Mouse (Mus musculus) monocyte, adult 2 months (primary cell): ENCODE measurements around the gene Plvap.
"Not testable (repeated sequence)": the region's sequence is repeated elsewhere in the genome, so short reads cannot be mapped to it uniquely, and the experiment has no call there.

Experiments
- DNase-seq, 2 experiments: peaks; one replicate each; pipeline ENCODE4 v3.0.0; 2022; ENCODE audit warnings: low spot score in 2 of 2, low read depth in 1 of 2

Plvap gene

DNA sequence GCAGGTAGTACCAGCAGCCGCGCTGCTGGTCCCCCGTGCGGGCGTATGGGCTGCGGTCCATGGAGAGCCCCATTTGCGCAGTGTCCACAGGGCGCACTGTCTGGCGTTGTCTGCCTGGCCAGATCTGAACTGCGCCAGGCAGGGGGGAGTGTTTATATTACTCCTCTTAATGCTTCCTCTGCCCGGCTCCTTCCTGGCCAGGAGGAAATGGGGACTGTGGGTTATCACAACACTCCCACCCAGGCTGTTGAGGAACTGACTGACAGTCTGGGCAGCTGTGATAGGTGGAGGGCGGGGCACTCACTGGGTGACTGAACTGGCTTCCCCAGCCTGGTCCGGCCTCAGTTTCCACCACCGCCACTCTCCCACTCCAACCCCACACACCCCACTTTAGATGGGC, at the start of gene Plvap:
Gene Plvap, minus strand, starts transcription at position 109 of the 400 bp plus-strand sequence.
- DNase-seq: no peak

DNA sequence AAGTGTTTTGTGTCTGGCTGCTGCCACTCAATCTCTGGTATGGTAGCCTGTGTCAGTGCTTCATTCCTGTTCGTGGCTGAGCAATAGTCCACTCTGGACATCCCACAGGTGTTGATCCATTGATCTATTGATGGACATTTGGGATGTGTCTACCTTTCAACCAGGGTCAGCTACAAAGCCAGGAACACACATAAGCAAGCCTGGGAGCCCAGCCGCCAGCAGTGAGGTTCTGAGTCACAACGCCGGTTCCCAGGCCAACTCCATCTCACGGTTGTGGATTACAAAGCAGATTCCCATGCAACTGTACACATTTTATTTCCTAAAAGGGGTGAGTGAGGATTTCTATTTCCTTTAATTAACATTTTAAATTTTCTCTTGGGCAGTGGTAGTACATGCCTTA, 49.2 kb upstream of the Plvap start:
- no peak for DNase-seq

DNA sequence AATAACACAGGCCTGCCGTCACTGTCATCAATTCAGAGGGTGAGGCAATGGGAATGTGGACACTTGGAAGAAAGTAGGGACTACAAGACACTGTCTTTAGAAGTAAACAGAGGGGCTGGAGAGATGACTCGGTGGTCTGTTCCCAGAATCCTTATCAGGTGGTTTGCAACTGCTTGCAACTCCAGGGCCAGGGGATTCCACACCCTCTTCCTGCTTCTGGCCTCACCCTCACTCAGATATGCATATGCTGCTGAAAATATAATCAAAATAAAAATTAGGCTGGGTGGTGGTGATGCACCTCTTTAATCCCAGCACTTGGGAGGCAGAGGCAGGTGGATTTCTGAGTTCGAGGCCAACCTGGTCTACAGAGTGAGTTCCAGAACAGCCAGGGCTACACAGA, 48.5 kb upstream of the Plvap start:
- DNase-seq: no peak

DNA sequence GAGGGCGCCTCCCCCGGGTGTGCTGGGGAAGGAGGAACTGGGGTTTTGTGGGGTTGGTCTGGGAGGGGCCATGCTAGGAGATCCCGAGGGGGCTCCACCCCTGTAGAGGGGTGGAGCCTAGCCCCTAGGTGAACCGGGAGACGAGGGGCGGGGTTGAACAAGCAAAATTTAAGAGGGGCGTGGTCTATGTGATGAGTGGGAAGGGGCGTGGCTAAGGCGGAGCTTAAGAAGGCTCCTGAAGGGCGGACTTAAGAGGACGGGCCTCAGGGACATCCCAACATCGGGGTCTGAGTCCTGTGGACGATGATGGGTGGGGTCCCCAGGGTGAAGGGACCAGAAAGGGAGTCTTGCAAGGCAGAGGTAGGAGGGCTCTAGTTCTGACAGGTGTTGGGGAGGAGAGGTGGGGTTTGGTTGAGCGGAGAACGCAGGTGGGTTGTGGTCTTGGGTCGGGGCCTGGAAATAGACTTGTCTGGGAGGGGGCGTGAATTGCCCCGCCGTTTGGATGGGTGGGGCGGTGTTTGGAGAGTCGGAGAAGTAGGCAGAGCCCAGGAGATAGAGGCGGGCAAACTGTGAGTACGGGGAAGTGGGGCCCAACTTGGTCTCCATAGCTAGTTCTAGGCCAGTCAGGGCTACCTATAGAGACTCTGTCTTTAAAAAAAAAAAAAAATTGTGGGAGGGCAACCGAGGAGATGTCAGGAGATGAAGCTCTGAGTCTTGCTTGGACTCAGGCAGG, 47.6 kb upstream of the Plvap start:
- peak in 1 of 2 experiments; percentile 57 for DNase-seq

DNA sequence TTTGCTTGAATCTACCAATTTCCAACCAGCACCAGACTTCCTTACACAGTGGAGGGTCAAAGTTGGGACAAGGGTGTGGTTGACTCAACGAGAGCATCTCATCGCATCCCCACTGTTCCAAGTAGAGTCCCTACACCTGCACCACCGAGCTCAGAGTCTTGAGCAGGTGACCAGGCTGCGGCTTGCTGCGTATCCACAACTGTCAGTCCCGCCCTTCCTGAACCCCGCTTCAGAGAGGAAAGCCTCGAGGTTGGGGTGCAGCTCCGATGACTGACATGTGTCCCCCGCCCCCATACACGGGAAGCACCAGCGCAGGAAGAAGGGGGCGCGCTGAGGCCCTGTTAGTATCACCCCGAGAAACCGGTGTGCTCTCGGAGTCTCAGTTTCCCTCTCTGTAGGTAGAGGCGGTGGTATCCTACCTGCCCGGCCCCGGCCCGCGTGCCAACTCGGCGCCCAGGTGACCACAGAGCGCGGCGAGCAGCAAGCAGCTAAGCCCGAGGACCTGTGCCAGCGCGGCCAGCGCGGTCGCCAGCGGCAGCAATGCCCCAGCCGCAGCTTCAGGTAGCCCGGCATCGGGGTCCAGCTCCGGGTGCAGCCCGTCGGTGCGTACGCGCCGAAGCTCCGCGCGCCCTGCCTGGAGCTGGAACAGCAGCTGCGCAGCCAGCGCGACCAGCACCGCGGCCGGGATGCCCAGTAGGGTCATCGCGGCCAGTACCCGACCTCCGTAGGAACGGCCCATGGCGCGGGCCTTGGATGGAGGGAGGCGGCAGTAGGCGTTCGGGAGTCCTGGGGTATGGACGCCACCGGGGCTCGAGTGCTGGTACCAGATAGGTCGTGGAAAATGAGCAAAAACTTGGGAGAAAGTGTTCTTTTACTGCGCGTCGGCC, 46.8 kb upstream of the Plvap start, which contains the start of gene Tmem221:
Gene Tmem221, minus strand, starts transcription at position 801 of the 887 bp plus-strand sequence.
- DNase-seq: no peak

DNA sequence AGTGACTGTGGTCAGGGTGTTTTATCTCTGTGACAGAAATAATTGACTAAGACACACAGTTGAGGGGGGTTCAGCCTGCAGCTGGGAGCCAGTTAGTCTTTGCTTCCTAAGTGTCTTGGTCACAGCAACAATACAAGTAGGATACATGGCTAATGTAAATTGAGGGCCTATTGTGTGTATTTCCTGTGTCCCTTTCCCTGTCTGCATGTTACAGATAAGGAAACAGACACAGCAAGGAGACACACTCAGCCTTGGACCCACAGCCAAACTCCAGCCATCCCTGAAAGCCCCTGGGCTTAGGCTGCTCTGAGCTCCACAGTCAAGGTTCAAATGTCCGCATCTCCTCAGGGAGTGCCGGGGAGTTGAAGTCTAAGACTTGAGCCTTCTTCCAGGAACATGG, 43.1 kb upstream of the Plvap start:
- DNase-seq: no peak

DNA sequence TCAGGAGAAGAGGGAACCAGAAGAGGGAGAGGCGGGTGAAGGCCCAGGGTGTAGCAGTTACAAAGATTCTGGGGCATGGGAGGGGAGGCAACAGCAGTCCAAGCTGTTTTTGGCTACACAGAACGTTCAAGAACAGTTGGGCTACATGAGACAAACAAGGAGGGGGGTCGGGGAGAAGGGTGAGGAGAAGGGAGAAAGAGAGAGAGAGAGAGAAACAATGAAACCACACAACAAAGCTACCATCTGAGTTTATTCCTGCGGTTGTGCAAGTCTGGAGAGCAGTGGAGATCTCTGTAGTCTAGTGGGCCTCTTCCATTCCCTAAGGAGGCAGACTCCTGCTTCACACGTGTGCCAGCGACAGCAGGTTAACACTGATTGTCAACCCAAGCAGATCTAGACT, 42.4 kb upstream of the Plvap start:
- DNase-seq: no peak

DNA sequence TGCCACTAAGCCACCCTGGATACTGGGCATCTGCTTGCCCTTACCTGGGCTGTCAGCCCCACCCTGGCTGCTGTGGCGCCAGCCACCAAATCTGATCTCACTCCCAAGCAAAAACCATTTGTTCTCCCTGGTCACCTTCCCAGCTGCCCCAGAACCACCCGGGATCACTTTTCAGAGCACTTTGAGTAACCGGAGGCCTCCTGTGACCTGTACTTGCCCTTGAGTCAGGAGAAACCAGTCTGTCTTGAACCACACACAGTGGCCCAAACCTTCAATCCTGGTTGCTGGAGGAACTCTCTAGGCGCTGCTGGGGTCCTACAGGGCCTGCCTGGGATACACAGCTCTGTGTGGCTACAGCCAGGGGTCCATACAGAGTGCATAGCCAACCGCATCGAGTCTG, 41.2 kb upstream of the Plvap start:
- DNase-seq: no peak

DNA sequence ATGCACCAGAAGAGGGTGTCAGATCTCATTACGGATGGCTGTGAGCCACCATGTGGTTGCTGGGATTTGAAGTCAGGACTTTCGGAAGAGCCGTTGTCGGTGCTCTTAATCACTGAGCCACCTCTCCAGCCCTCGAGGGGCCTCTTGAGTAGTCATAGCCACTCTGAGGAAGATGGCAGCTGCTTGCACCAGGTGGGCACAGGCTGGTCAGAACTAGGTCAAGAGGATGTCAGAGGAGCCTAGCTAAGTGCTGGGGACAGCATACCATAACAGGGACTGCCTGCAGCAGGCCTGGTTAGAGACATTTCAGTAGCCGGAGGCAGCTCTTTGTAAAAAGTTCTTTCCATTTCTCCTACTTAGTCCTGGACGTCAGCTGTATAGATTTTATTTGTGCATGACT, 39.2 kb upstream of the Plvap start:
- DNase-seq: no peak

DNA sequence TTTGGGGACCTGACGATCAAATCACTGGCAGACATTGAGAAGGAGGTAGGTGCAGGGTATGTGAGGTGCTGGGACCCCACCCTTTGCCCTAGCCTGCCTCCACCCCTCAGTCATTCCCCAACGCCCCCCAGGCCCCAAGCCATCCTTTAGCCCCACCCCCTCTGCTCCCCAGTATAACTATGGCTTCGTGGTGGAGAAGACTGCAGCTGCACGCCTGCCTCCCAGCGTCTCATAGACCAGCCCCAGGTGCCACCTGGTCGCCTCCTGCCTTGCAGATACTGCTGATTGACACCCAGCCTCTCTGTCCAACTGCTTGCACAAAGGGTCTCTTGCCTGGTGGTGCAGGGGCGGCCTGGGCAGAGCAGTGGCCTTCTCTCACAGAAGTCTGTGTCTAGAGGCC, 36.0 kb upstream of the Plvap start:
- no peak for DNase-seq

DNA sequence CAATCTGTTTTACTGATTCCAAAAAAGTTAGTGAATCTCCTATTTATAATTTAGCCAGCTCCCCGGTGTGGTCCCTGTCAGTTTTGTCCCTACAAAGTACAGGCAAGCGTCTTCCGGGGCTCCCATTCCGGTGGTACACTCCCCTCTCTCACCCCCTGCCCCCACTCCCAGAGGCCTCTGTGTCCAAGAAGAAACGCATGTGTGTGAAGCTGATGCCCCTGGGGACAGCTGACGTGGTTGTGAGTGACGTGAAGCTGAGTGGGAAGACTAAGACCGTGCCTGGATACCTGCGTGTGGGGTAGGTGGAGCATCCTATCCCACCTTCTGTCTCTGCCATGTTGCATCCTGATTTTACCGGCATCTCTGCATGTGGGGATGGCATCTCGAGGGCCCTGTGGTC, 33.5 kb upstream of the Plvap start:
- no peak for DNase-seq

DNA sequence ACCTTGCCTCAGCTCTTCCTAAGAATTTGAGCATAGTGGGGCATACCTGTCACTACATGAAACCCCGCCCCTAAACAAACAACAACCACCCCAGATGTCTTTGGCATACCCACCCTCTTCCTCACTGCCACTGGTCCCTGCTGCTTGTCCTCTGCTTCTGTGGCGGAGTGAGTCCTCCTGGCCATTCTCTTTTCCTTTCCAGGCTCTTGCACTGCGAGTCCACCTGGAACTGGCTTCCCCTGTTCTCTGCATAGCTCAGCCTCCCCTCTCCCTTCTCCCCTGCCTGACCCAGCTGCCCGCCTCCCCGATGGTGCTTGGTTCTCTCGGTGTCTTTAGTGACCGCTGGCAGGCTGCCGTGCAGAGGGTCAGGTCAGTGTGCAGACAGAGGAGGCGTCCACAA, 32.2 kb upstream of the Plvap start:
- DNase-seq: no peak

DNA sequence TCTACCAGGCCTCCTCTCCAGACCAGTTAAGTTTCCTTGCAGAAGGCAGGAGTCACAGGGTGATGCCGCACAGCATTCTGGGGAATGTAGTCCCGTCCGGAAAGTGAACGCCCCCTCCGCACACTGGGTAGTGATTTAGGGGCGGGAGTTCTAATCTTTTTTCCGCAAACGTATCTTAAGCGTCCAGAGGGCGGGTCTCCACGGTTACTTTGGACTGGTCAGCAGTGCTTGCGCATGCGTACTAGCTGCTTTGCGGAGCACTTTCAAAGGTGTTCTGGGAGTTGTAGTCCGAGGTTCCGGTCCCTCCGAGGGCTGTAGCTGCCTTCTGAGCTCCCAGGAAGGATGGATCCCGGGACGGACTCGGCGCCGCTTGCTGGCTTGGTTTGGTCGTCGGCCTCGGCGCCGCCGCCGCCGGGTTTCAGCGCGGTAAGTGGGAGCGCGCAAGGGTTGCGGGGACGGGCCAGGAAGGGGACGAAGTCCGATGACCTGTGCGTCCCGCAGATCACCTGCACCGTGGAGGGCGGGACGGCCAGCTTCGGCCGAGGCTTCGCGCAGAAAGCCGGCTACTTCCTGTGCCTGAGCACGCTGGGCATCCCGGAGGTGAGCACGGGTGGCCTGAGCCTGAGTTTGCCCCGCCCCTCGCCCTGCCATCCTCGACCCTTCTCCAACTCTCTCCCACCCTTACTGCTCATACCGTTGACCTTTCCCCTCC, 31.2 kb upstream of the Plvap start, which contains the start of gene Mvb12a:
Gene Mvb12a, plus strand, starts transcription at position 291 of the 712 bp plus-strand sequence.
- peak; percentile 92 to 93 for DNase-seq

DNA sequence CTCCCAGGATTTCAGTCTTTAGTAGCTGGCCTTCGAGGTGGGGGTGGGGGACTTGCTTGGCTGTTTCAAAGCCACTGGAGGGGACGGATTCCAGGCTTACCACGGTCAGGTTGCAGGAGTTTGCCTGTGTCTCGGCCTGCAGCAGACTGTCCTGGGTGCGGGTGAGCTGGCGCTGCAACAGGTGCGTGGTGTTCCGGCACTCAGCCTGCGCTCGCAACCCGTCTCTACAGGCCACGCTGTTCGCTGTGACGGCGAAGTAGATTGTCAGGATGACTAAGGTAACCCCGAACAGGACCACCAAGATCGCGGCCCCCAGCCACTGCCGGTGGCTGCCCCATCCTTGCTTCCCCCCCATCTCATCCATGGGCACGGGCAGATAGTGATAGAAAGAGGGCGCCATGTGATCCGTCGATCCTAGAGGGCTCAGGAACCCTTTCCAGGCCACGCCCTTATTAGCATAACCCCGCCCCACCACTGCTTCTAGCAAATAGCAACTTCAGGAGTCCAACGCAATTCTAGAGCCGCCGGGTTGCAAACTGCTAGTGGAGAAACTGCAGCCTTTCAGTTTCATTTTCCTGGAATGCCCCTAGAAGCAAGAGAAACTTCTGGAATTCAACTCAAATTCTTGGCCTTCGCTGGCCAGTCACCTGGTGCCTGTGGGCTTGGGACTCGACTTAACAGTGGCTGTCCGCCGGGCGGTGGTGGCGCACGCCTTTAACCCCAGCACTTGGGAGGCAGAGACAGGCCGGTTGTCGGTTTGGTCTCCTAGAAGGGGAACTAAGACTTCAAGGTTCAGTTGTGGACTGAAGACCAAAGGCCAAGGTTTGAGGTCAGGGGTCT, 25.7 kb upstream of the Plvap start, which contains the start of gene Bst2:
Gene Bst2, minus strand, starts transcription at position 429 of the 840 bp plus-strand sequence.
- peak; percentile 67 to 80 for DNase-seq

DNA sequence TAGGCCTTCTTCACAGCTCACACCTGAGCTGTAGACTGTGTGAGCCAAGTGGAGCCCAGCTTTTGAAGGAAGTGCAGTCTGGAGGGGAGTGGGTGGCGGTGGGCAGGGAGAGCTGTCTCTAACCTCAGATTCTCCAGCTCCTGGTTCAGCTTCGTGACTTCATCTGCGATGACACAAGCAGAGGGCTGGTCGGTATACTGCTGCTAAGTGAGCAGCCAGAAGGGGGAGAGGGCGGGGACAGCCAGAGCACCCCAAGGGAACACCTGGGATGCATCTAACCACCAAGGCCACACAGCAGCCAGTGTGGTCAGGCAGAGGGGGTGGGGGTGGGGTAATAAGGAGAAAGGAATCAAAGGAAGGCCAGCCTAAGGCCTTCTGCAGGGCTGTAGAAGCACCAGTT, 24.1 kb upstream of the Plvap start:
- DNase-seq: no peak

DNA sequence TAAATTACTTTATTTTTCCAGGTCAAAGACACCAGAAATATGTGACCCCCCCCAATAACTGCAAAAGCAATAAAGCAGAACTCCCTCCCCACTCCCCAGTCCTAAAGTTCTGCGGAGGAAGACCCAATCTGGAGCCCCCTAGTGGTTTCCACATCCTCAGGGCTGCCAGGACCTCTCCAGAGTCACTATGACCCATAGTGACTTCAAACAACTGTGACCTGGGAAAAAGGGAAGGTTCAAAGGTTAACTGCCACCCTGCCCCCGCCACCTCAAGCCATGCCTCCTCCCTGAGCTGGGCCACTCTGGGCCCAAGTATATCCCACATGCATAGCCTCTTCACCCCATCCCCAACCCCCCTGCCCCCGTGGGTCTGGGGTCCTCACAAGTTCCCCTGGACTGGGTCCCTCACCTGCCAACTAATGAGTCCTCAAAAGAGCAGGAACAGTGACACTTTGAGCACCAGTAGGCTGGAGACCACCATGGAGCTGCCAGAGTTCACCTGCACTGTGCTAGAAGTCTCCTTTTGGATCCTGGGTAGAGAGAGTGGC, 22.8 kb upstream of the Plvap start:
- no peak for DNase-seq

DNA sequence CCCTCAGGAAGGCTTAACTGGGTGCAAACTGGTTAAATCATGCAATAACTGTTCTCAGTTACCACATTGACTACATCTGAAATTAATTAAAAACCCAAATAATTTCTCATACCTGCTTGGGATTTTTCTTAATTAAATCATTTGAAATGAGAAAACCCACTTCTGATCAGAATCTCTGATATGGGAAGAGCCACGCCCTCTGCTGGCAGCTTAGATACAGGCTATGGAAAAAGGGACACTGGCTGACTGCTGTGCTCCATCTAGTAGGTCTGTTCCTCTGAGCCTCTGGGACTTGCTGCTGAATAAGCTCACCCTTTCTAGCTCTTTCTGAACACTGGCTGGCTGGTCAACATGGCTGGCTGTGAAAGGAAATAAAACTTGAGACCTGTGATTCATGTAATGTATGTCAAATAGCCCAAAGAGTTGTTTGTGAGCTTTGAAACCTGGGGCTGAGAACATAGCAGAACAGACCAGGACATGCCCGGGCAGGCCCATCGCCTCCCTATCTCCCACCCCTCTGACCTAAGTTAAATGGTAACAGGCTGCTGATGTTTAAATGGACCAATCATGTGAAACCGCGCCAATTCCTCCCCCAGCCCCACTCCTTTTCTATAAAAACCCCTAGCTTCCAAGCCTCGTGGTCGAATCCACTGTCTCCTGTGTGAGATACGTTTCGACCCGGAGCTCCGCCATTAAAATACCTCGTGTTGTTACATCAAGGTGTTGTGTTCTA, 19.3 kb upstream of the Plvap start:
- not testable (repeated sequence) for DNase-seq

DNA sequence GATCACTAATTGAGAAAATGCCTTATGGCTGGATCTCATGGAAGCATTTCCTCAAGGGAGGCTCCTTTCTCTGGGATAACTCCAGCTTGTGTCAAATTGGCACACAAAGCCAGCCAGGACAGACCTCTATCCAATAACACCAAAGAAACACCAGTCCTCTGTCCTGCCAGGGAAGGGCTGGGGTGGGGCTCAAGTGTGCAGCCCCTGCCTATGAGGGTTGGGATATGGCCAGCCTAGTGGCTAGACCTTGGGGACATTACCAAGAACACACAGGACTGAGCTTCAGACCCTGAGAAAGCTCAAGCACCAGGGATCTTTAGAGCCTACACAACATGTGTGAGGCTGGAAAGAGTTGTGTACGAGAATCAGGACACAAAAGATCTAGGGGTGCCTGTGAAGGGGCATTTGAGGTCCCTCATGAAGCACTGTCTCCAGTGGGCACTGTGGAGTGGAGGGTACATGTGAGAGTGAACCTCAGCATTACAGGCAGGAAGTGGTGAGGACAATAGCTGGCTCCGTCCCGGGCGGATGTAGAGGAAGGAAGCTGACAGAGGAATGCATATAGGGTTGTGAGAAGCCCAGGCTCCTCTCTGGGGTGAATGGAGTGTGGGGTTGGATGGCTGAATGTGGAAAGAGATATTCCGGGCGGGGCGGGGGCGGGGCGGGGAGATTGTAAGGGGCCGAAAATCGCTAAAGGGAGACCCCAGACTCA, 17.0 kb upstream of the Plvap start:
- no peak for DNase-seq
